Mouse (Mus musculus): ENCODE data around the gene Zc3h10.
"Not testable (repeated sequence)": the region's sequence is repeated elsewhere in the genome, so short reads cannot be mapped to it uniquely, and the experiment has no call there.

Zc3h10 gene

DNA sequence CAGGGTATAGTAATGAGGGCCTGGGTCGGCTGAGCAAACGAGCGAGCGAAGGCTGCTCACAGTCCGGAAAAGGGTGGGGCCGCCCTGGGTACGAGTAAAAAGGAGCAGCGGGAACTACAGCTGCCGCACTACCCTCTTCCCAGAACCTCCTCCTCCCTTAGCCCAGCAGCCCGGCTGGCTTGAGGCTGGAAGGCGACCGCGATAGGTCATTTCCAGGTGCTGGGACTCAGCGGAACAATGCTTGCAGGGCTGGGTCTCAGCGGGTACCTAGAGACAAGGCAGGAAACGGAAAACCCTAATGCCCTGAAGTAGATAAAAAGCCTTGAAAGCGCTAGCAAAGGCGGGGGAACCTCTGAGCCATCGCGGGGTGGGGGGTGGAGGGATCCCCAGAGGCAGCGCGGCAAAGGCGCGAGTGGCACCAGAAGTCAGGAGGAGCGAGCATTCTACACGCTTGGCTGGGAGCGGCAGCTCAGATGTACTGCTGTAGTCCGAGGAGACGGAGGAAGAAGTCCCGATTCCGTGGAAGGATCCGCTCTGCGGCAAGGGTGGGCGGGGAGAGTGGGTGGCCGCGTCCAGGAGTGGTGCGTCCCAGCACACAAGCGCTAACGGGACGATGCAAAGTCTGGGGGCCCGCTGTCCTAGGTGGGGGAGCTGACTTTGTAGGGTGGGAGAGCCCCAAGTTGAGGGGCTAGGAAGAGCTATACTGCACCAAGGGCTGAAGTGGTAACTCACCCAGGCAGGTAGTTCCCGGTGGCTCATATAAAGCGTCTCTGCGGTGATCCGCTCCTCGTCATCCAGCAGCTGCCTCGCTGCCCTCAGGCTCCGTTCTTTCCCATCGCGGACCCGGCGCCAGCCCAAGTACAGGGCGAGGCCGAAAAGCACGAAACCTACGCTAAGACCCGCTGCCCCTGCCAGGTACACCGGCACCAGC, 22.6 kb downstream of the Zc3h10 start:
- DNase-seq (ENCODE audit: low spot score in 2 of 2) = peak; percentile 63 to 86

GRCm38 (mm10) chr10:128524111-128524731, 23.4 kb downstream of the Zc3h10 start:
- DNase-seq (ENCODE audit: low spot score in 2 of 2) = no peak

GRCm38 (mm10) chr10:128522351-128522750, 25.2 kb downstream of the Zc3h10 start:
- DNase-seq (ENCODE audit: low spot score in 2 of 2) = no peak

- DNase-seq (ENCODE audit: low spot score in 2 of 2) = no peak
Measured at GRCm38 (mm10) chr10:128520591-128520990, 27.0 kb downstream of the Zc3h10 start.

DNA sequence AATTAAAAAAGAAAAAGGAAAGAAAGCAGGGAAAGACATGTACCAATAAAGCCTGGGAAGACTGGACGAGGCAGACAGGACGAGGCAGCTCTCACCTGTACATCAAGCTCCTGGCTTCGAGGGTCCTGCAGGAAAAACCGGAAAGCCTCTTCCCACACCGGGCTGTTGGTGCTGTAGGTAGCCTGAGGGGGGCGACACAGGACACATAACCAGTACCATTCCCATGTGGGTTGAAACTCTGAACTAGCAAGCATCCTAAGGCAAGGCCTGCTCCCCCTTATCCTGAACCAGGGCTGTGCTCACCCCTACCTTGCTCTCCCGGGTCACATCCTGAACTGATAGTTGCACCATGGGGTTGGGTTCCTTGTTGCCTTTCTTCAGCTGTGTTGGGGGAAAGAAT, 28.7 kb downstream of the Zc3h10 start:
- no peak for DNase-seq (ENCODE audit: low spot score in 2 of 2)

DNA sequence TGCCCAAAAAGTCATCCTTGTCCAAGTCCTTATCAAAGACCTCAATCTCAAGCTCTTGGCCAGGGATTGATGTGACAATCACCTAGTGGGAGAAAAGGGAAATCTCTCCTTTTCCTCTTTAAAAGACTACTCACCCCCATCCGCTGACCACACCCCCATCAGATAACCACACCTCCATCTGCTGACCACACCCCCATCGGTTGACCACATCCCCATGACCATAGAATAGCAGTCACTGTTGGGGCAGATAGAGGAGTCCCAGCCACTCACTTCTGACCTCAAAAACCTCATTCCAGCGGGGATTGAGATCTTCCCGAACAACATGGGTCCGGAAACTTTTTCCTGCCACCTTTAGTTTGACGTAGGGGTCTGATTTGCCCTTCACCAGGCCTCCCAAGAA, 30.9 kb downstream of the Zc3h10 start:
- no peak for DNase-seq (ENCODE audit: low spot score in 2 of 2)

DNA sequence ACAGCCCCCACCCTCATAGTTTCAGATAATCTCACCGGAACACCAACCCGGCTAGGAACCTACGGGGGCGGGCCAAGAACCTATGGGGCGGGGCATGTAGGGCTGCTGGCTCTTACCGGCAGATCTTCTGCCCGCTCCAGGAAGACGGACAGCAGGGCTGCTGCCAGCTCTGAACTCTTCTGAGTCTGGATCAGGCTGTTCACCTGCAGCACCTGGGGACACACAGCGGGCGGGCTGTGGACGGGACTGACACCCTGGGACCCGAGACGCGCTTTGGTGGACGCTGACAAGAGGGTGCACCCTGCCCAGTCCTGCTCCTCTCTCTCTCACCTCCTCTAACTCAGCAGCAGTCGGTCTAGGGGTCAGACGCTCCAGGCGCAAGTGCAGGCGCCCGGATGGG, 31.5 kb downstream of the Zc3h10 start:
- DNase-seq (ENCODE audit: low spot score in 2 of 2) = no peak

DNA sequence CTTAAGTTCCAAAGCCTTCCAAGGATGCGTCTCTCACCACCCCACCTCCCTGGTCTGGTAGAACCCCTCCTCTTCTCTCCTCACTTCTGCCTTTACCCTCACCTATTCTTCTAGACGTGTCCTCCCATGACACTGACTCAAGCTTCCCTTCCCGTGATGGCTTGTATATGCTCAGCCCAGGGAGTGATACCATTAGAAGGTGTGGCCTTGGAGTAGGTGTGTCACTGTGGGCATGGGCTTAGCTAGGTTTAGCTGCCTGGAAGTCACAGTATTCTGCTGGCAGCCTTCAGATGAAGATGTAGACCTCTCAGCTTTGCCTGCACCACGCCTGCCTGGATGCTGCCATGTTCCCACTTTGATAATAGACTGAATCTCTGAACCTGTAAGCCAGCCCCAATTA, 32.5 kb downstream of the Zc3h10 start:
- DNase-seq (ENCODE audit: low spot score in 2 of 2) = no peak

DNA sequence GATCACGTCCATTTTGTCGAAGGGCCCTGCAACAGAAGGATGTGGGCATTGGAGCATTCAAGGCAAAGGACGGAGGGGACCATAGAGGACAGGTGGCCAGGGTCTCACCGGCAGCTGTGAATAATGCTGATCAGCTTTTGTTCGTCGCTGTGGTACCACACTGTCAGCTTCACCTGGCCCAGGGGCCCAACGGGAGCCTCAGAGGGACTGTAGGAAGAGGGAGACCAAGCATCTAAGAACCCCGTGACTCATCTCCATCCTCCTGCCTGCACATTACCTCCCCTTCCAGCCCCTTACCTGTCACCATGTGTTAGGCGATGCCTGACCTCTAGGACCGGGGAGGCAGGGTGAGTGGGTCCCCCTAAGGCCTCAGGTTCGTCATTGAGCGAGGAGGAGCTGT, 35.8 kb downstream of the Zc3h10 start:
- DNase-seq (ENCODE audit: low spot score in 2 of 2) = no peak

DNA sequence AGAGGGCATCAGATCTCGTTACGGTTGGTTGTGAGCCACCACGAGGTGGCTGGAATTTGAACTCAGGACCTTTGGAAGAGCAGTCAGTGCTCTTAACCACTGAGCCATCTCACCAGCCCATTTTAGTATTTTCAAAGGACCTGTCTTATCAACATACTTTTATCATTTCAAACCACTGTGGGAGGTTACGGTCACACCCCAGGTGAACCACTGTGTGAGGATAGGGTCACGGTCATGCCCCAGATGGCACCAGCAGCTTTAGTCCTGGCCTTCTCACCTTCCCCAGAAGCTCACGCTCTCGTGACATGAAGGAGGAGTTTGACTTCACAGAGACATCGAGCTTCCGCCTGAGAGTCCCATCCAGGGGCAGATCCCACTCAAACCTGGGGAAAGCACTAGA, 36.4 kb downstream of the Zc3h10 start:
- no peak for DNase-seq (ENCODE audit: low spot score in 2 of 2)

- DNase-seq (ENCODE audit: low spot score in 2 of 2) = no peak
Measured at GRCm38 (mm10) chr10:128510301-128510700, 37.3 kb downstream of the Zc3h10 start.

- DNase-seq (ENCODE audit: low spot score in 2 of 2) = no peak
Measured at GRCm38 (mm10) chr10:128509831-128510230, 37.7 kb downstream of the Zc3h10 start.

GRCm38 (mm10) chr10:128509203-128509602, 38.4 kb downstream of the Zc3h10 start:
- DNase-seq (ENCODE audit: low spot score in 2 of 2) = no peak

- DNase-seq (ENCODE audit: low spot score in 2 of 2) = no peak
Measured at GRCm38 (mm10) chr10:128508260-128508659, 39.3 kb downstream of the Zc3h10 start.

DNA sequence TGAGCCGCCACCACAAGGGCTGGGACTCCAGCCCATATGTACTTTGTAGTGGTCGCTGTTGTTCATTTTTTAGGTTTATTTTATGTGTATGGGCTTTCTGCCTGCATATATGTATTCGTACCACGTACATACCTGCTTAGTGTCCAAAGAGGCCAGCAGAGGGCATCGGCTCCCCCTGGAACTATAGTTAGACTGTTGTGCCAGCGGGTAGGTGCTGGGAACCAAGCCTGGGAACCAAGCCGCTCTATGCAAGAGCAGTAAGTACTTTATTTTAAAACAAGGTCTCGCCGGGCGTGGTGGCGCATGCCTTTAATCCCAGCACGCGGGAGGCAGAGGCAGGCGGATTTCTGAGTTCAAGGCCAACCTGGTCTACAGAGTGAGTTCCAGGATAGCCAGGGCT, 41.6 kb downstream of the Zc3h10 start:
- DNase-seq (ENCODE audit: low spot score in 2 of 2) = no peak

- DNase-seq (ENCODE audit: low spot score in 2 of 2) = not testable (repeated sequence)
Measured at GRCm38 (mm10) chr10:128505371-128505667, 42.3 kb downstream of the Zc3h10 start.

DNA sequence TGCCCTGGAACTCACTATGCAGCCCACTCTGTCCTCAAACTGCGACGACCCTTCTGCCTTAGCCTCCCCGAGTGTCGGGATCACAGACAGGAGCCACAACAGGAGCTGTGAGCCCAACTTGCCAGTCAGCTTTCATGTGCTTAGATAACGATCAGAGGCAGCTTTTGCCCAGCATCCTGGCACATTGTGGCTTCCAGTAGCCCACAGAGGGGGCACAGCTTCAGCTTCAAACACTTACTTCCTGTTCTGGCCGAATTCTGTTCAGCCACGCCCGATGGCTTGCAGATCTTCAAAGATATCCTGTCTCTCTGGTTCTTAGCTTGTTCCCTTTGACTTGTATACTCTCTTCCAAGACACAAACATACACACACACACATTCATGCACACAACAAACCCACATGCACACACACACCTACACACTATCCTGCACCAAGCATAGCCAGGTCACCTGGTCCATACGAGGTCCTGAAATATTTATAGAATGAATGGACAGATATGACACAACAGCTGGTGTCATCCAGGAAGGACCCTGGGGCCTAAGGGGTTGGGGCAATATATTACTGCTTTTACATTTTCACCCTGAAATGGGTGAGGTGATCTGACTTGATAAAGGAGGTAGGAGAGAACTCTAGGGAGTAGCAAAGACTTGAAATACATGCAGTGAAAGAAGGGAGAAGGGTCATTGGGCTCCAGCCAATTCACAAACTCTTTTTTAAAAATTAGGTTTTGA, 42.8 kb downstream of the Zc3h10 start:
- DNase-seq (ENCODE audit: low spot score in 2 of 2) = no peak

DNA sequence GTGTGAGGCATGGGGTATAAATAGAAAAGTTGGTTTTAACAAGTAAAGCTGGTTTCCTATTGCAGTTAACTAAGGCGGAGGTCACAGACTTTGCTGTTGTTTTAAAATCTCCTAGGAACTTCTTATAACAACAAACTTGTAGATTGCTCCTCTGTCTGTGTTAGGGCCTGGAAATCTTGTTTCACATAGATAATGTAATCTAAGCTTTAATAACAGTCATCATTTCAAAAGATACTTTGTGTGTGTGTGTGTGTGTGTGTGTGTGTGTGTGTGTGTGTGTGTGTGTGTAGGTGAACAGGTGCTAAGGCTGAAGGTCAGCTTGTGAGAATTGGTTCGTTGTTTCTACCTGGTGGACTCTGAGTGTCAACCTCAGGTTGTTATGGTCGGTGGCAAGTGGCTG, 43.6 kb downstream of the Zc3h10 start:
- no peak for DNase-seq (ENCODE audit: low spot score in 2 of 2)

DNA sequence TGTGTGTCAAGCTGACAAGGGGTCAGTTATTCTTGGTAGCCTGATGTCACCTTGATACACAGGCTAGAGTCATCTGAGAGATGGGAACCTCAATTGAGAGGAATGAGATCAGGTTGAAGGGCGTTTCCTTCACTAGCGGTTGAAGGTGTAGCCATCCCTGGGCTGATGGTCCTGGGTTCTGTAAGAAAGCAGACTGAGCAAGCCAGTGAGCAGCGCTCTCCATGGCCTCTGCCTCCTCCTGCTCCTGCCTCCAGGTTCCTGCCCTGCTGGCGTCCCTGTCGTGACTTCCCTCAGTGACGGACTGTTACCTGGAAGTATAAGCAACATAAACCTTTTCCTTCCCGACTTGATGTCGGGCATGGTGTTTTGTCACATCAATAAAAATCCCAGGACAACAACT, 44.0 kb downstream of the Zc3h10 start:
- DNase-seq (ENCODE audit: low spot score in 2 of 2) = no peak

DNA sequence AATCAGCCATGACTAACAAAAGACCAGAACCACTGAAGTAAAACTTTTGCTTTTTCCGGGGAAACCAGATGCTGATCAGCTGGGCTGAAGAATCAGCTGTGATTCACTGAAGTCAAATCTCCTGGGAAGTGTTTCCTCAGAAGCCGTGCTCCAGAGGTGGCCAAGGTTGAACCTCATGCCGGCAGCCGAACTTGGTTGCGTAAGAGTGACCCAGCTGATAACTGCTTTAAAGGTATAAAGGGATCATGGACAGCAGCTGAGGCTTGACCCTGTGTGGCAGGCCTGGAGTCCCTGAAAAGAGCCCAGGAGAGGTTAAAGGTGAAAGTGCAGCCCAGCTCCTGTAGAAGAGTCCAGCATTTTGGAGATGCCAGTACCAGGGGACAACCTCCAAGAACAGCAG, 45.2 kb downstream of the Zc3h10 start:
- no peak for DNase-seq (ENCODE audit: low spot score in 2 of 2)

GRCm38 (mm10) chr10:128499116-128499671, 48.4 kb downstream of the Zc3h10 start:
- DNase-seq (ENCODE audit: low spot score in 2 of 2) = peak; percentile 49 to 78

- DNase-seq (ENCODE audit: low spot score in 2 of 2) = peak; percentile 93 to 96
Measured at GRCm38 (mm10) chr10:128498590-128498989, 49.0 kb downstream of the Zc3h10 start, which contains the start of gene Myl6b. Gene Myl6b, minus strand, starts transcription at chr10:128498685.

Data from spleen, postnatal 4 days (tissue).